Mouse (Mus musculus) erythroblast, embryonic 14.5 days (primary cell): ENCODE results near the gene Plekhf1. TPM values are rescaled to one million over a fixed set of nuclear protein-coding genes. Genes with fewer than 3 reads are reported as not detected.

Experiments used
- H3K27me3 ChIP-seq: 2 replicates; pipeline ENCODE4 v1.6.1; 2012; ENCODE audit warnings: inconsistent platforms; ENCODE audit not compliant: control insufficient read depth
- H3K36me3 ChIP-seq: 2 replicates; pipeline ENCODE4 v1.6.1; 2012; ENCODE audit warnings: mild to moderate bottlenecking, inconsistent platforms; ENCODE audit not compliant: control insufficient read depth
- H3K4me1 ChIP-seq: 2 replicates; pipeline ENCODE4 v1.6.1; 2012; ENCODE audit warnings: inconsistent platforms; ENCODE audit not compliant: control insufficient read depth
- H3K4me3 ChIP-seq: replicated peaks from 2 replicates; pipeline ENCODE3; 2012; ENCODE audit warnings: moderate library complexity, mild to moderate bottlenecking, inconsistent platforms
- H3K9me3 ChIP-seq: 2 replicates; pipeline ENCODE4 v1.6.1; 2012; ENCODE audit warnings: low read length, inconsistent platforms, mixed read lengths; ENCODE audit not compliant: control insufficient read depth
- GATA1 ChIP-seq: IDR thresholded peaks from 2 replicates; pipeline ENCODE4 v1.6.1; 2012; ENCODE audit warnings: low read length, inconsistent platforms, mixed read lengths
- TAL1 ChIP-seq: IDR thresholded peaks from 3 replicates; pipeline ENCODE4 v1.6.1; 2012; ENCODE audit warnings: low read length, inconsistent platforms, mixed read lengths
- polyA plus RNA-seq: library from polyadenylated mRNA; stranded (reverse); fragments of >175 nt; gene quantifications from 2 replicates; pipeline ENCODE4 v1.2.3, GENCODE M21; 2012

Plekhf1 gene
- polyA plus RNA-seq, 1 experiment = 0.01 TPM

DNA sequence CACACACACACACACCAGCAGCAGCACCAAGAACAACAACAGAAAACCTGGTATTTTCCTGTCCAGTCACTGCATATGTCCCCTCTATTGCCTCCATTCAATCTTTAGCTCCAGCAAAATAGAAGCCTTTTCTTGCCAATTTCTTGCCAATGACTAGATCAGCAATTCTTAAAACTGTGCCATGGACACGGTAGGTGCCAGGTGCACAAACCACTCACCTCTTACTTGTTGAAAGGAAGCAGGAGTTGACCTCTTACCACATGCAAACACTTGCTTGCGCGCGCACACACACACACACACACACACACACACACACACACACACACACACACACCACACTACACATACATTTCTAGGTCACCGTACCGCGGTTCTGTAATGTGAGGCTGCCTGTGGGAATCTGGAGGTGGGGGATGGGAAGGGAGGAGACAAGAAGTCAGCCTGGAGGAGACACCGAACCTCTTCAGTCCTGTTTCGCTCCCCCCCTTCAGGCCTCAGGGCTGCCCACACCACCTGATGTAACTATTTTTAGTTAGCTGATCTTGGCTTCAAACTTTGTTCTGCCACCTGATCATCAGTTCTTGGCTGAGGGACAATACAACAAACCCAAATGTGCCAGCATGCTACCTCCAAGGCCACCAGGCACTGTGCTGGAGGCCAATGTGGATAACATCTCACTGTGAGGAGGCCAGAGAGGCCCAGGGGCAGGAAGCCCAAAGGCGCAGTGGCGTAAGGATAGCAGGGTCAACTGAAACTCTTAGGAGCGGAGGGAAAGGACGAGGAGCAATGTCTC is 3.0 kb downstream of the Plekhf1 start:
- Histone ChIP-seq H3K4me1 (peaks cover 17% of the 10 kb centered on the region), H3K27me3 (peaks cover under 1% of the 10 kb centered on the region)

GRCm38 (mm10) chr7:38220866-38221265 is 7.0 kb downstream of the Plekhf1 start:
- Histone ChIP-seq H3K27me3 (no peaks in the 10 kb centered on the region), H3K9me3 (no peaks in the 10 kb centered on the region), H3K4me1 (peaks cover 2% of the 10 kb centered on the region; the same call in 1 of the 2 replicates), H3K36me3 (no peaks in the 10 kb centered on the region), H3K4me3 (no peak overlapping the region)
- TF ChIP-seq TAL1 (no peak), GATA1 (no peak)

More for the DNA sequence above, 3.0 kb downstream of the Plekhf1 start:
- Histone ChIP-seq H3K4me3 (no peak overlapping the region), H3K9me3 (no peaks in the 10 kb centered on the region), H3K36me3 (no peaks in the 10 kb centered on the region)
- TF ChIP-seq GATA1 (no peak), TAL1 (no peak)

DNA sequence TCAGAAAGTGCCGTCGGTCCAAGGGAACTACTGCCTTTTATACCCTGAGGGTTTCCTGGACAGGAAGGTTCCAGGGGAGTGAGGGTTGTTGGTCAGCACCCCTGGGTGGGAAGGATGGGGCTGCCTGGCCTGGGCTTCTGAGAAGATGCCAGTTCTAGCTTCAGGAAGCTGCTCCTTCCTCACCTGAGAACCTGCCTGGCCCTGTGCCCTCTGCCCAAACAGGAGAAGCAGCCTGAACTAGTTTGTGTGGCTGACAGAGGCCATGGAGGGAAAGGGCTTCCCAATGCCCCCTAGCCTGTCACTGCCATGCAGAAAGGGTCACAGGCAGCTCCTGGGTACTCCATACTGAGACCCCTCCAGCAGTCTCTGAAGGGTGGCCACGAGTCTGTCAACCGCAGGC is 8.3 kb downstream of the Plekhf1 start:
- Histone ChIP-seq H3K36me3 (no peaks in the 10 kb centered on the region), H3K4me3 (no peak overlapping the region), H3K27me3 (no peaks in the 10 kb centered on the region), H3K9me3 (no peaks in the 10 kb centered on the region), H3K4me1 (no peaks in the 10 kb centered on the region)
- TF ChIP-seq GATA1 (no peak), TAL1 (no peak)

GRCm38 (mm10) chr7:38218631-38219367 is 9.0 kb downstream of the Plekhf1 start:
- Histone ChIP-seq H3K36me3 (no peaks in the 10 kb centered on the region), H3K4me1 (no peaks in the 10 kb centered on the region), H3K4me3 (no peak overlapping the region), H3K27me3 (no peaks in the 10 kb centered on the region), H3K9me3 (no peaks in the 10 kb centered on the region)
- TF ChIP-seq GATA1 = no peak
- no peak for TF ChIP-seq TAL1

DNA sequence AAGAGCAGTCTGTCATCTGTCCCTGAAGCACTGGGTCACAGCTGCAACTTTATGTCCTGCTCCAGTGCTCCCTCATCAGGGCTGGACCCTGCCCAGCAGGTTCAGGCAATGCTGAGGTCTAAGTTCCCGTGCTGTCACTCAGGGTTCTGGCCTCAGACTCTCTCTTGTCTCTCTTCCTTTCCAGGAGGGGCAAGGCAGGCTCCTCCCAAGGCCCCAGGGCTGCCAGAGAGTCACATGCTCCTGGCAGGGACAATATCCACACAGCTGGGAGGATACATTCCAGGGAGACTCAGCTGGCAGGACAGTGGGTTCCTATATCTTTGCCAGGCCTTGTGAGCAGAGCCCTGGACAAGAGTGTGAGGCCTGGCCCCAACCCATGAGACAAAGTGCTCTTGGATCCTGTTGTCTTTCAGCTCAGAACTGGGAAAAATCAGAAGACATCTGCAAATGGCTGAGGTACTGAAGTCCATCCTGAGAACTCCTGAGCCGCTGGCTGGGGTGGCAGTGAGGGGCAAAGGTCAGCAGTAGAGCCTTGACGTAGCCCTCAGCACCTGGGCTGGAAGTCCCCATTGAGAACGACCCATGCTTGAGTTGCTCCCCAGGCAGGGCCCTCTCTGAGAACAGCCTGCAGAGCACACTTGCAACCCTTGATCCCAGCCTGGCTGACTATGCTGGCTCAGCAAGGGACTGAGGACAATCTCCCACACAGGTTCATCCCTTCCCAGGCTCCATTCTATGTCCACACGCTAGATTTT is 10.2 kb downstream of the Plekhf1 start:
- Histone ChIP-seq H3K27me3 (no peaks in the 10 kb centered on the region), H3K4me1 (no peaks in the 10 kb centered on the region), H3K9me3 (no peaks in the 10 kb centered on the region), H3K4me3 (no peak overlapping the region), H3K36me3 (no peaks in the 10 kb centered on the region)
- TF ChIP-seq TAL1 = no peak
- TF ChIP-seq GATA1 = no peak

- Histone ChIP-seq H3K9me3 (no peaks in the 10 kb centered on the region), H3K36me3 (no peaks in the 10 kb centered on the region), H3K4me1 (peaks cover 2% of the 10 kb centered on the region), H3K4me3 (no peak overlapping the region), H3K27me3 (no peaks in the 10 kb centered on the region)
- TF ChIP-seq TAL1 = no peak
- TF ChIP-seq GATA1 = no peak
These were observed 12.1 kb downstream of the Plekhf1 start for GRCm38 (mm10) chr7:38215697-38216096.

GRCm38 (mm10) chr7:38215281-38215680 is 12.5 kb downstream of the Plekhf1 start:
- Histone ChIP-seq H3K4me1 (peaks cover 5% of the 10 kb centered on the region), H3K36me3 (no peaks in the 10 kb centered on the region), H3K27me3 (no peaks in the 10 kb centered on the region), H3K9me3 (no peaks in the 10 kb centered on the region), H3K4me3 (no peak overlapping the region)
- TF ChIP-seq GATA1 (no peak), TAL1 (no peak)

DNA sequence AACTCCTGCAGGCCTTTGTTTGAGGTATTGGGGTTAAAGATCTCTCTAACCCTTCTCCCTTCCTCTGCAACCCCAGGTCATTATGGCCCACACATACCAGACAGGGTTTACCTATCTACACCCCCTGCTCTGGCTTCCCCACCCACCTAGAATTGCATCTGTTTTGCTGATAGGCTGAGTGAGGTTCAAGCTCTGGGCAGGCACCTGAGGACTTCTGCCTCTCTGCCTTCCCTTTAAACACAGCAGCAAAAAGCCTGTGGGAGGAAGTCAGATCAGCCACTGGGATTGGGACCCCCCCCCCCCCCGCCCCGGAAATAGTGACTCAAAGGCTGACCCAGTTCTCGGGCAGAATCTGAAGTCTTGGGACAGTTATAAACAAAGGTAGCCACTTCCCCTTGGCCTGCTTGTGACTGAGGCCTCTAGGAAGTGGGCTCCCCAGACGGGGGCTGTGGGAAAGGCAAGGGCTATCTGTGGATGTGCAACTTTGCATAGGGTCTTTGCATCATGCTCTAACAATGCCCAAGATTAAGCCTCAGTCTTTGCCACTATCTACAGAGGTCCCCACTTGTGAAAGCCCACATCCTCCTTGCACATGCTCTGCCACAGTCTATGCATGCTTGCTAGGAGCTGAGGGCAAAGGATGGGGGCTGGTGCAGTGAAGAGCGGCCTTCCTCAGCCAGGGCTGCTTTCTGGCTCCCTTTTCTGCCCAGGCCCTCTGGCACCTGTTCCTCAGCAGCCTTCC is 13.2 kb downstream of the Plekhf1 start:
- H3K4me1 ChIP-seq = peaks cover 10% of the 10 kb centered on the region
- no peaks in the 10 kb centered on the region for H3K36me3 ChIP-seq
- H3K4me3 ChIP-seq = no peak overlapping the region
- no peaks in the 10 kb centered on the region for H3K9me3 ChIP-seq
- TF ChIP-seq TAL1 (no peak), GATA1 (no peak)
- H3K27me3 ChIP-seq = no peaks in the 10 kb centered on the region
